Comparison of ENCODE assay signal across 20 mouse cellular contexts in genomic region chr11:107161215-107161614, GRCm38 (mm10).
"Had no signal": no experiment of that assay in that cellular context is flagged by ENCODE, and none has a peak within 500 bp of the region (broad histone marks: within the 10 kb centered on the region; RNA-seq: fewer than 3 reads in every experiment).

No protein-coding gene starts in this region.

- H3K27ac ChIP-seq: kidney, embryonic 15.5 days; limb, embryonic 10.5 days; limb, embryonic 13.5 days; liver, embryonic 12.5 days; liver, embryonic 15.5 days; lung, embryonic 15.5 days; midbrain, embryonic 13.5 days; neural tube, embryonic 12.5 days; neural tube, embryonic 15.5 days had no signal

- H3K4me1 ChIP-seq: kidney, embryonic 15.5 days; limb, embryonic 10.5 days; limb, embryonic 13.5 days; liver, embryonic 15.5 days; lung, embryonic 15.5 days; midbrain, embryonic 13.5 days; neural tube, embryonic 12.5 days; neural tube, embryonic 15.5 days had no signal

- H3K9me3 ChIP-seq: kidney, embryonic 15.5 days; limb, embryonic 10.5 days; liver, embryonic 12.5 days; liver, embryonic 15.5 days; lung, embryonic 15.5 days; midbrain, embryonic 13.5 days; neural tube, embryonic 12.5 days; neural tube, embryonic 15.5 days had no signal

- ATAC-seq: liver, embryonic 12.5 days; midbrain, embryonic 13.5 days had no signal

- H3K4me2 ChIP-seq: kidney, embryonic 15.5 days; limb, embryonic 13.5 days; liver, embryonic 12.5 days; liver, embryonic 15.5 days; lung, embryonic 15.5 days; midbrain, embryonic 13.5 days; neural tube, embryonic 12.5 days; neural tube, embryonic 15.5 days had no signal

- H3K27me3 ChIP-seq: kidney, embryonic 15.5 days; limb, embryonic 13.5 days; liver, embryonic 12.5 days; liver, embryonic 15.5 days; lung, embryonic 15.5 days; midbrain, embryonic 13.5 days; neural tube, embryonic 12.5 days; neural tube, embryonic 15.5 days had no signal

- H3K9ac ChIP-seq: kidney, embryonic 15.5 days; limb, embryonic 13.5 days; liver, embryonic 12.5 days; liver, embryonic 15.5 days; lung, embryonic 15.5 days; midbrain, embryonic 13.5 days; neural tube, embryonic 12.5 days; neural tube, embryonic 15.5 days had no signal

- DNase-seq: kidney, adult 8-10 months; kidney, postnatal 10 days; kidney, postnatal 36 days; layer of hippocampus, adult 9-11 months; liver; lung, adult 18-20 months; lung, postnatal 10 days; lung, postnatal 4 days; retina, postnatal 1 day; thymus, adult 18-20 months; thymus, postnatal 36 days had no signal

- H3K4me3 ChIP-seq: kidney, embryonic 15.5 days; limb, embryonic 10.5 days; limb, embryonic 13.5 days; liver, embryonic 12.5 days; liver, embryonic 15.5 days; lung, embryonic 15.5 days; midbrain, embryonic 13.5 days; neural tube, embryonic 12.5 days; neural tube, embryonic 15.5 days had no signal
